Mouse (Mus musculus): ENCODE data around the gene Braf. TPM values are rescaled to one million over a fixed set of nuclear protein-coding genes. Genes with fewer than 3 reads are reported as not detected.

Braf gene
- total and polyA plus RNA-seq, 3 experiments = 9.8 to 21.8 (median 11.2) TPM

DNA sequence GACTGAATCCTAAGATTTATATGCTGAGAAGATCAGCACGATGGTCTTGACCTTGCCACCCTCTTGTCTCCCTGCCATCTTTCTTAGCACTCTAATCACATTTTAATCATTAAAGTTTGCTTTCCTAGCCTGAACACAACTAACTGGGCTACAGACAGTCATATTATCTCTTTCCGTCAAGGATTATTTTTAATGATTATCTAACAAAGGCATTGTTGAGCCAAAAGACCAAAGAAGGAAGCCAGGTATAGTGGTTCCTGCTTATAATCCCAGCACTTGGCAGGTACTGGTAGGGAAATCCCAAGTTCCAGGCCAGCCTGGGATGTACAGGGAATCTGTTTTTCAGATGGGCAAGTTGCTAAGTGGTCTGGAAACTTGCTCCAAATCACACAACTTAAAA is 114.0 kb downstream of the Braf start:
- Histone ChIP-seq H3K79me2 (replicated peaks; ENCODE audit: control insufficient read depth, extremely low read depth, insufficient read depth, poor library complexity, severe bottlenecking) (no peaks in the 10 kb centered on the region), H3K27me3 (replicated peaks) (no peaks in the 10 kb centered on the region), H3K9me3 (replicated peaks; ENCODE audit: low read length) (no peaks in the 10 kb centered on the region), H3K4me2 (ENCODE audit: insufficient read depth, low read depth, poor library complexity, severe bottlenecking) (no peak overlapping the region), H3K36me3 (replicated peaks in 1 of 2; ENCODE audit: control insufficient read depth in 1 of 2, insufficient read depth in 1 of 2, low read length in 1 of 2) (peaks cover 21 to 63% of the 10 kb centered on the region in 2 experiments), H3K4me3 (replicated peaks in 1 of 3; ENCODE audit: low read depth in 2 of 3, low read length in 2 of 3, poor library complexity in 1 of 3) (no peak overlapping the region), H3K9ac (ENCODE audit: insufficient read depth, low read depth) (no peak overlapping the region), H3K4me1 (ENCODE audit: control insufficient read depth in 1 of 2, insufficient read depth in 2 of 2) (peaks cover 0 to 7% of the 10 kb centered on the region in 2 experiments; a peak in 1 of 4 replicates), H3K27ac (ENCODE audit: insufficient read depth, low read depth) (no peak overlapping the region)
- no peak for TF ChIP-seq POLR2A (IDR thresholded peaks at IDR 0.05; ENCODE audit: low read depth, low read length)
- no peak for TF ChIP-seq RCOR1 (conservative IDR thresholded peaks at IDR 0.05; ENCODE audit: low read depth, low read length)
- no peak for TF ChIP-seq CTCF (conservative IDR thresholded peaks at IDR 0.05 in 1 of 2, IDR thresholded peaks at IDR 0.05 in 1 of 2; ENCODE audit: low read depth in 2 of 2, low read length in 2 of 2)
- TF ChIP-seq ZNF384 (IDR thresholded peaks at IDR 0.05; ENCODE audit: low read depth, low read length) = no peak
- no peak for TF ChIP-seq CHD2 (IDR thresholded peaks at IDR 0.05; ENCODE audit: low read length)
- TF ChIP-seq HCFC1 (IDR thresholded peaks at IDR 0.05; ENCODE audit: low read depth, low read length) = no peak
- TF ChIP-seq MYC (IDR thresholded peaks at IDR 0.05; ENCODE audit: low read depth, low read length) = no peak
- no peak for TF ChIP-seq MAZ (IDR thresholded peaks at IDR 0.05; ENCODE audit: low read depth, low read length)
- no peak for TF ChIP-seq CHD1 (IDR thresholded peaks at IDR 0.05; ENCODE audit: low read depth, low read length)
- no peak for DNase-seq (ENCODE audit: extremely low read depth)
- dilution Hi-C loops (cut with MboI; ENCODE audit: extremely low pct_ligation_motif_present, extremely low pct_unique_long_range_greater_than_20kb, low sequenced_read_pairs) (no loop called here), in situ Hi-C loops (cut with MboI; ENCODE audit: low pct_ligation_motif_present, low pct_unique_long_range_greater_than_20kb, low sequenced_read_pairs) (loop anchor here (5.0 kb wide), 1 partner anchor 171 kb away; no protein-coding TSS in a partner anchor)

DNA sequence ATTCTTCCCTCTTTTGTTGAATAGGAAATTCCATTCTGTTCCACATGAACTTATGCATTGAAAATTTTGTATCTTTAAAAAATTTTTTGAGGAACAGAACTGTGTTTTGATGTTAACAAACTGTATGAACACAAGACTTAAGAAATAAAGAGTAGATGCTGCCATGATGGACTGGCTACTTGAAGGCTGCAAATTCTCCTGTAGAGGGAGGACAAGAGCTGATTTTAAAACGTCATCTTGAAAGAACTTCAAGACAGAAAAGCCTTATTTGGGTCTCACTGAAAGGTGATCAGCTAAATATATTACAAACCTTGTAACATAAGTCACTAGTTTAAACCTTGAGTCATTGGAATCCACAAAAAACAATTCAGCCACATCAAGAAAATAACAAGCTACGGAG is 115.1 kb downstream of the Braf start:
- Histone ChIP-seq H3K27ac (ENCODE audit: insufficient read depth, low read depth) (no peak overlapping the region), H3K36me3 (replicated peaks in 1 of 2; ENCODE audit: control insufficient read depth in 1 of 2, insufficient read depth in 1 of 2, low read length in 1 of 2) (peaks cover 18 to 60% of the 10 kb centered on the region in 2 experiments), H3K79me2 (replicated peaks; ENCODE audit: control insufficient read depth, extremely low read depth, insufficient read depth, poor library complexity, severe bottlenecking) (no peaks in the 10 kb centered on the region), H3K9ac (ENCODE audit: insufficient read depth, low read depth) (no peak overlapping the region), H3K9me3 (replicated peaks; ENCODE audit: low read length) (no peaks in the 10 kb centered on the region), H3K4me2 (ENCODE audit: insufficient read depth, low read depth, poor library complexity, severe bottlenecking) (no peak overlapping the region), H3K4me3 (replicated peaks in 1 of 3; ENCODE audit: low read depth in 2 of 3, low read length in 2 of 3, poor library complexity in 1 of 3) (no peak overlapping the region), H3K4me1 (ENCODE audit: control insufficient read depth in 1 of 2, insufficient read depth in 2 of 2) (peaks cover 0 to 7% of the 10 kb centered on the region in 2 experiments; a peak in 1 of 4 replicates), H3K27me3 (replicated peaks) (no peaks in the 10 kb centered on the region)
- TF ChIP-seq SMC3 (IDR thresholded peaks at IDR 0.05; ENCODE audit: low read depth, low read length) (peak; percentile 32; the same call in 1 of the 2 replicates), MAFK (IDR thresholded peaks at IDR 0.05; ENCODE audit: insufficient replicate concordance, low read length) (no peak), ETS1 (conservative IDR thresholded peaks at IDR 0.05; ENCODE audit: low read depth, low read length) (no peak), RAD21 (IDR thresholded peaks at IDR 0.05; ENCODE audit: low read depth, low read length) (peak; percentile 51), GABPA (IDR thresholded peaks at IDR 0.05; ENCODE audit: insufficient replicate concordance, low read depth, low read length) (no peak), POLR2AphosphoS2 (IDR thresholded peaks at IDR 0.05; ENCODE audit: low read depth, low read length) (no peak), RCOR1 (conservative IDR thresholded peaks at IDR 0.05; ENCODE audit: low read depth, low read length) (no peak), JUND (conservative IDR thresholded peaks at IDR 0.05; ENCODE audit: low read depth, low read length) (no peak), CTCF (conservative IDR thresholded peaks at IDR 0.05 in 1 of 2, IDR thresholded peaks at IDR 0.05 in 1 of 2; ENCODE audit: low read depth in 2 of 2, low read length in 2 of 2) (peak in 1 of 2 experiments; percentile 59; a peak in 2 of 4 replicates)
- dilution Hi-C loops (cut with MboI; ENCODE audit: extremely low pct_ligation_motif_present, extremely low pct_unique_long_range_greater_than_20kb, low sequenced_read_pairs) (no loop called here), in situ Hi-C loops (cut with MboI; ENCODE audit: low pct_ligation_motif_present, low pct_unique_long_range_greater_than_20kb, low sequenced_read_pairs) (loop anchor here (5.0 kb wide), 1 partner anchor 172 kb away; no protein-coding TSS in a partner anchor)
- DNase-seq (ENCODE audit: extremely low read depth) = no peak

All from CH12.LX (cell line).